Mouse (Mus musculus): Measurements from ENCODE around the gene Gnai2.

DNA sequence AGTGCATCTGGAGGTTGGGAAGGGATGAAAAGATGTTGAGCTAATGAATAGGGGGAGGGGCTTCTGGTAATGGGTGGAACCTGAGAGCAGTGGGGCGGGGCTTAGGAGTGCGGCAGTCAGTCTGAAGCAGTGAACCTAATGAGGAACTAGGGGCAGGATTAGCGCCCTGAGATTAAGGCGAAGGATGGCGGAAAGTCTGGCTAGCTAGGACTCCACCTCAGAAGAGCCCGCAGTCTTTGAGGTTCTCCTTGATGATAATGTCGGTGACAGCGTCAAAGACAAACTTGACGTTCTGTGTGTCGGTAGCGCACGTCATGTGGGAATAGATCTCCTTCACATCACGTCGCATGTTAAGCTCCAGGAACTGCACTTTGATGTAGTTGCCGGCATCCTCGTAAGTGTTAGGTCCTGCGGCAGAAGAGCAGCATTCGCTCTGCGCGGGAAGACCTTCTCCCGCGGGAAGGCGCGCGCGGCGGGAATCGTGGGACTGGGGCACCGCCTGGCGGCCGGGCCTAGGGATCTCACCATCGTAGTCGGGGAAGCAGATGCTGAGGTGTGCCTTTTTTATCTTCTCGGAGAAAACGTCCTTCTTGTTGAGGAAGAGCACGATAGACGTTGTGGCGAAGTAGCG lies 40.6 kb upstream of the Gnai2 start:
- TF ChIP-seq CTCF (IDR thresholded peaks at IDR 0.05; ENCODE audit: low read depth), result peak; percentile 84
- no peak for TF ChIP-seq EP300 (IDR thresholded peaks at IDR 0.05; ENCODE audit: low read depth)
